Mouse (Mus musculus) brain, embryonic 14.5 days (tissue): ENCODE results near the gene Cenpl.

Experiments
- CTCF ChIP-seq: fragments of 200-500 bp; IDR thresholded peaks from 2 replicates; pipeline ENCODE4 v1.5.1; 2012; ENCODE audit warnings: inconsistent platforms, mild to moderate bottlenecking, moderate library complexity, borderline replicate concordance; ENCODE audit not compliant: insufficient read depth, insufficient read length; ENCODE audit errors: extremely low read depth
- POLR2A ChIP-seq: fragments of 200-500 bp; IDR thresholded peaks from 2 replicates; pipeline ENCODE4 v1.6.1; 2012; ENCODE audit warnings: mild to moderate bottlenecking, inconsistent platforms, borderline replicate concordance; ENCODE audit not compliant: poor library complexity, insufficient read depth, insufficient read length, severe bottlenecking; ENCODE audit errors: extremely low read depth

DNA sequence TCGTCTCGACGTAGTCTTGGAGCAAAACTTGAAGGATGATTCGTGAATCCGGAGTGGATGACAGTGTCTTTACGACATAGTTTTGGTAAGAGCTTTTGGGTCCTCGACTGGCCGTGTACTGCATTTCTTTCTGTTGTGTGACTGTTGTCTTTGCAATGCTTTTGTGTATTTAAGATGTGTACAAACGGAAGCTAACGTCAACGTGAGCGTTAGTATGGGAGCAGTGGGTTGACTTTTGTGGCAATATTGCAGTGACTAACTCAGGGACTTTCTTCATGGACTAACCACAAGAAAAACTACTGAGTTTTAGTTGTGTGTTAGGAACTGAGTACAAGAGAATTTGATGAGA, 733 bp downstream of the Cenpl start:
- no peak for TF ChIP-seq POLR2A
- TF ChIP-seq CTCF = no peak
